Mouse (Mus musculus) frontal cortex, adult (tissue): ENCODE measurements around the gene Serpina1d.
"Not testable (repeated sequence)": the region's sequence is repeated elsewhere in the genome, so short reads cannot be mapped to it uniquely, and the experiment has no call there.

Experiments
- ATAC-seq: cut with Nextera tagmentation; 2 replicates; pipeline ENCODE4 v1.9.2; 2017; ENCODE audit warnings: mild to moderate bottlenecking, moderate library complexity, mixed read lengths; ENCODE audit not compliant: low TSS enrichment

Gene Serpina1d

DNA sequence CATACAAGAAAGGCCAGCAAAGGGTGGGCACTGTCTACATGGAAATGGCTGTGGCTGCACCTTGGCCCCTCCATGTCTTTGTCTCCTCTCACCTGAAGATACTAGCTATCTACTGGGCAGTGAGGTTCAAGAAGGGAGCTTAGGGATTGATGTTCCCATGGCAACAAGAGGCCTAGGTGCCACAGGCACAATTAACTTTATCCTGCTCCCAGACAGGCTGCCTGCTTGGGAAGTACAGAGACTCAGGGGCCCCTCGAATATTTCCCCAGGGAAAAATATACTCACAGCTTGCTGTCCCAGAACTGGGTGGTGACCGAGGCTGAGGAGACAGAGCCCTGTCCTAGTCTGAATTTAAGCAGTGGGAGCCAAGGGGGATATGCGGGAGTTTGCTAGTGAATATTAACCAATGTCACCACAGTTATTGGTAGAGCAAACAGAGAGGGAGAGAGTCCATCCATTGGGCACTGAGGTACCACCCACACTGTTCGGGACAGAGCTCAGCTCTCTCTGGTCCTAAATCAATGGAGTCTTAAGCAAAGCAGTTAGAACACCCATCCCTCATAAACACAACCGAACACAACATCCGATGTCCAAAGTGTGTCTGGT, at the start of gene Serpina1d:
Gene Serpina1d, minus strand, starts transcription at position 347 of the 606 bp plus-strand sequence.
- ATAC-seq, result not testable (repeated sequence)

DNA sequence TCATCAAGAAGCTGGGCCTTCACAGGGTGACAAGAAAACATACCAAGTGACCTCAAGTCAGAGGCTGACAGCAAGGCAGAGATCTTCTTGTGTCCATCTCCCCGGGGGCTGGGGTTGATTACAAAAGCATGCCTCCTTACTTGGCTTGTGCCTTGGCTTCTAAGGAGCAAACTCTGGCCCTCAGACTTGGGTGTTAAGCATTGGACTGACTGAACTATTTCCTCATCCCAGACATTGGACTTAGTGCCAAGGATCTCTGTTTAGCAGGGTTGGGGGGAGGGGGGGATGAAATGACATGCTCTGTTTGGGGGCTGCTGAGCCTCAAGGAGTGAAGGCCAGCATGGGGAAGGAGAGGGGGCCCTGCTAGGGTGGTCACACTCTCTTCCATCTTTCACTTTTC, 2.8 kb downstream of the Serpina1d start:
- ATAC-seq, result not testable (repeated sequence)

DNA sequence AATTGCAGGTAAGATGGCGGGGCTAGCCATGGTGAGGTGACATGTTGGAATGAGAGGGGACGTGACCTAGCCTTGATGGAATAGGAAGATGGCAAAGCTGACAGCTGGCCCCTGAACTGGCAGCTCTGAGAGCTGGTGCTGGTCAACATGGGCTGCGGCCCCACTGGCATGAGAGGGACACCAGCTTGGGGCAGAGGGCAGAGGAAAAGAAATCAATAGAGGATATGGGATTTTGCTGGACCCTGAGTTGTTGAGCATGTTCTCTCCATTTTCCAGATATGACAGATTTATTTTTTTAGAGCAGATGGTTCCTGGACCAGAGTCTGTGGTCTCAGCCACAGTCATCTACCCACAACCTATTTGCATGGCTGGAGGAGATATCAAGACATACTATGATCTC, 10.3 kb downstream of the Serpina1d start:
- not testable (repeated sequence) for ATAC-seq

DNA sequence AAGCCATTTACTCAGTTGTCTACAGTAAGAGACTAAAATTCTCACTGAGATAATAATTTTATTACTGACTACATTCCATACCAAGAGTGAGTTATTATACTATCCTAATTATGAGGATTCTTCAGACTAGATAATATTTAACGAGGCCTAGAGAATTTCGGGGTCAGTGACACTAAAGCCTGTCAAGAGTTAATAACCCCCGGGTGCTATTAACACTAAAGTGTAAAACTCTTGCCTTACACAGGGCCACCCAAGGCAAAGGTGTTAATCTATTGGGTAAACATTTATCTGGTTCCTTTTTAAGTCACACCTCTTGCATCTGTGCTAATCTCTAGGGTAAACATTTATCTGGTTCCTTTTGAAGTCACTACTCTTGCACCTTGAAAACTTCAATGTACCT, 13.1 kb downstream of the Serpina1d start:
- ATAC-seq, result not testable (repeated sequence)

DNA sequence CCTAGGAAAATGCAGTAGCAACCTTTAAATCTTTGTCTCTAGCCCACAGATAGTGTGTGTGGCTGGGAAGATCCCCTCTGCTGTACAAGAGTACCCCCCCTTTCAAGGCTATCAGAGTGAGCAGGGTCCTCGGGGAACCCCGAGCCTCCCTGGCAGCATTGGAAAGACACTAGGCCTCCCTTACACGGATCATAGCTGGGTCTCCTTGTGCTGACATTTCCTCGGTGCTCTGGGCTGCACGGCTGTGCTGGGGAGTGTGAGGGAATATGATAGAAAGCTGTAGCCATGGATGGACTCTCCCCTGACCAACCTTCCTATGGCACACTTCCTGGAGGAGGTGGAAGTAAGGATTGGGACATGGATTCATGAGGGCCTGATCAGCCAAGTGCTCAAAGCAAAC, 27.4 kb downstream of the Serpina1d start:
- not testable (repeated sequence) for ATAC-seq

DNA sequence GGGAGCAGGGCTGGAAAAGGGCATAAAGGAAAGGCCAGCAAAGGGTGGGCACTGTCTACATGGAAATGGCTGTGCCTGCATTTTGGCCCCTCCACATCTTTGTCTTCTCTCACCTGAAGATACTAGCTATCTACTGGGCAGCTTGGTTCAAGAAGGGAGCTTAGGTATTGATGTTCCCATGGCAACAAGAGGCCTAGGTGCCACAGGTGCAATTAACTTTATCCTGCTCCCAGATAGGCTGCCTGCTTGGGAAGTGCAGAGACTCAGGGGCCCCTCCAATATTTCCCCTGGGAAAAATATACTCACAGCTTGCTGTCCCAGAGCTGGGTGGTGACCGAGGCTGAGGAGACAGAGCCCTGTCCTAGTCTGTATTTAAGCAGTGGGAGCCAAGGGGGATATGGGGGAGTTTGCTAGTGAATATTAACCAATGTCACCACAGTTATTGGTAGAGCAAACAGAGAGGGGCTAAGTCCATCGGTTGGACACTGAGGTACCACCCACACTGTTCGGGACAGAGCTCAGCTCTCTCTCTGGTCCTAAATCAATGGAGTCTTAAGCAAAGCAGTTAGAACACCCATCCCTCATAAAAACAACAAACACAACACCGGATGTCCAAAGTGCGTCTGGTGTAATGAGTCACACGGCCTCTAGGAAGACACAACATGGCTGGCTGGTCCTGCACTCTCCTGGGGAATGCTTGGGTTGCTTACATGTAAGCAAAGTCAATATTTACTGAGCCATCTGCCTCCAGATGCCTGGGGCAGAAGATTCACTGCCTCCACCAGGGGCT, 35.4 kb downstream of the Serpina1d start:
- ATAC-seq, result not testable (repeated sequence)

DNA sequence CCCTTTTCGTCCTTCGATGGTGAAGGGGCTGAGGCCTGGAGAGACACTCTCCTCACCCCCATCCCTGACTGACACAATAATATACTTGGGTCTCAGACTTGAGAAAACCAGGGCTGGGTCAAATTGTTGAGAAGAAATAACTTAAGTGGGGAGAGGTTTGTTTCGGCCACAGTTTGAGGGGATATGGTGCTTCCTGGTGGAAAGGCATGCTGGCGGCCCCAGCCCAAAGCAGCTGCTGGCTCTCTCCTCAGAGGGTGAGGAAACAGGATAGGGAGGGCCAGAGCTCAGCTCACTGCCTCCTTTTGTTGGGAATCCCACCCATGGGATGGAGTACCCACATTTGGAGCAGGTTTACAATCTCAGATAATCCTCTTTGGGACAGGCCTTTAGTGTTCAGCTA, 37.8 kb downstream of the Serpina1d start:
- ATAC-seq, result not testable (repeated sequence)

DNA sequence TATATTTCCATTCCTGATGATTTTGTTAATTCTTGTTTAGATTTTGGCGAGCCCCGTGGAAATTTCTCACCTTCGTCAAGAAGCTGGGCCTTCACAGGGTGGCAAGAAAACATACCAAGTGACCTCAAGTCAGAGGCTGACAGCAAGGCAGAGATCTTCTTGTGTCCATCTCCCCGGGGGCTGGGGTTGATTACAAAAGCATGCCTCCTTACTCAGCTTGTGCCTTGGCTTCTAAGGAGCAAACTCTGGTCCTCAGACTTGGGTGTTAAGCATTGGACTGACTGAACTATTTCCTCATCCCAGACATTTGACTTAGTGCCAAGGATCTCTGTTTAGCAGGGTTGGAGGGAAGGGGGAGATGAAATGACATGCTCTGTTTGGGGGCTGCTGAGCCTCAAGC, 38.3 kb downstream of the Serpina1d start:
- ATAC-seq, result not testable (repeated sequence)
